Mouse (Mus musculus) MEL (cell line): ENCODE results near the gene Alg12. TPM values are rescaled to one million over a fixed set of nuclear protein-coding genes. Genes with fewer than 3 reads are reported as not detected.

ENCODE experiments used
- DNase-seq: peaks from one replicate; pipeline ENCODE4 v3.0.0; 2011; ENCODE audit warnings: low read depth, low spot score
- H3K27ac ChIP-seq: 2 replicates; pipeline ENCODE4 v1.5.1; 2012; ENCODE audit warnings: low read depth, mild to moderate bottlenecking, control low read depth, low read length, moderate library complexity; ENCODE audit not compliant: control insufficient read depth
- H3K27me3 ChIP-seq, 2 experiments: fragments of 150-350 bp in 1 of 2; sonication (generic) in 1 of 2; 2 replicates each; pipeline ENCODE4 v1.6.1; 2012; ENCODE audit warnings: low read length in 2 of 2, mild to moderate bottlenecking in 2 of 2, improper control_type of control experiment in 1 of 2, moderate library complexity in 1 of 2; ENCODE audit not compliant: insufficient read depth in 2 of 2, control insufficient read depth in 1 of 2
- H3K36me3 ChIP-seq, 2 experiments: 2 replicates each; pipeline ENCODE4 v1.6.1; 2012 to 2014; ENCODE audit warnings: low read length in 2 of 2, improper control_type of control experiment in 1 of 2, inconsistent platforms in 1 of 2, mild to moderate bottlenecking in 1 of 2; ENCODE audit not compliant: insufficient read depth in 2 of 2, control insufficient read depth in 1 of 2
- H3K4me1 ChIP-seq, 2 experiments: fragments of 150-350 bp in 1 of 2; sonication (generic) in 1 of 2; 2 replicates each; pipeline ENCODE4 v1.6.1; 2012; ENCODE audit warnings: low read length in 2 of 2, improper control_type of control experiment in 1 of 2, mild to moderate bottlenecking in 1 of 2; ENCODE audit not compliant: insufficient read depth in 2 of 2, control insufficient read depth in 1 of 2
- H3K4me3 ChIP-seq, 2 experiments: fragments of 150-350 bp in 1 of 2; sonication (generic) in 1 of 2; 2 replicates each; pipeline ENCODE4 v1.5.1; 2012; ENCODE audit warnings: low read depth in 2 of 2, low read length in 2 of 2, mild to moderate bottlenecking in 2 of 2, moderate library complexity in 2 of 2, control low read depth in 1 of 2, improper control_type of control experiment in 1 of 2; ENCODE audit not compliant: control insufficient read depth in 1 of 2, insufficient read depth in 1 of 2
- H3K79me2 ChIP-seq: 2 replicates; pipeline ENCODE4 v1.6.1; 2012; ENCODE audit warnings: mild to moderate bottlenecking, low read length, moderate library complexity; ENCODE audit not compliant: control insufficient read depth, poor library complexity, insufficient read depth
- H3K9ac ChIP-seq: 2 replicates; pipeline ENCODE4 v1.6.1; 2012; ENCODE audit warnings: low read depth, mild to moderate bottlenecking, control low read depth, low read length, moderate library complexity; ENCODE audit not compliant: control insufficient read depth, poor library complexity, severe bottlenecking
- H3K9me3 ChIP-seq: fragments of 150-350 bp; sonication (generic); replicated peaks from 2 replicates; pipeline ENCODE4 v1.6.1; 2012; ENCODE audit warnings: mild to moderate bottlenecking, low read length, improper control_type of control experiment, moderate library complexity; ENCODE audit not compliant: insufficient read depth
- BHLHE40 ChIP-seq: IDR thresholded peaks from 2 replicates; pipeline ENCODE4 v1.6.1; 2012; ENCODE audit warnings: low read depth, mild to moderate bottlenecking, inconsistent platforms, low read length, improper control_type of control experiment, borderline replicate concordance
- CHD1 ChIP-seq: IDR thresholded peaks from 2 replicates; pipeline ENCODE4 v1.6.1; 2012; ENCODE audit warnings: low read depth, mild to moderate bottlenecking, inconsistent platforms, low read length, improper control_type of control experiment
- E2F4 ChIP-seq: IDR thresholded peaks from 2 replicates; pipeline ENCODE4 v1.6.1; 2011; ENCODE audit warnings: low read depth, low read length, improper control_type of control experiment, borderline replicate concordance
- ELF1 ChIP-seq: IDR thresholded peaks from 2 replicates; pipeline ENCODE4 v1.6.1; 2014; ENCODE audit warnings: low read depth, mild to moderate bottlenecking, inconsistent platforms, low read length, improper control_type of control experiment, moderate library complexity
- ETS1 ChIP-seq: IDR thresholded peaks from 2 replicates; pipeline ENCODE4 v1.6.1; 2012; ENCODE audit warnings: low read depth, mild to moderate bottlenecking, inconsistent platforms, low read length, improper control_type of control experiment, moderate library complexity
- GABPA ChIP-seq: IDR thresholded peaks from 2 replicates; pipeline ENCODE4 v1.6.1; 2012; ENCODE audit warnings: low read depth, mild to moderate bottlenecking, inconsistent platforms, low read length, improper control_type of control experiment, moderate library complexity
- KAT2A ChIP-seq: conservative IDR thresholded peaks from 2 replicates; pipeline ENCODE4 v1.6.1; 2012; ENCODE audit warnings: low read depth, low read length, improper control_type of control experiment, inconsistent platforms
- MAFK ChIP-seq: IDR thresholded peaks from 2 replicates; pipeline ENCODE4 v1.6.1; 2011; ENCODE audit warnings: low read depth, mild to moderate bottlenecking, low read length, improper control_type of control experiment, borderline replicate concordance
- MAX ChIP-seq: IDR thresholded peaks from 2 replicates; pipeline ENCODE4 v1.6.1; 2011; ENCODE audit warnings: low read length, improper control_type of control experiment
- MAZ ChIP-seq: IDR thresholded peaks from 2 replicates; pipeline ENCODE4 v1.6.1; 2012; ENCODE audit warnings: low read depth, mild to moderate bottlenecking, inconsistent platforms, low read length, improper control_type of control experiment
- MYB ChIP-seq: IDR thresholded peaks from 2 replicates; pipeline ENCODE4 v1.6.1; 2011; ENCODE audit warnings: mild to moderate bottlenecking, low read depth, low read length, improper control_type of control experiment
- MYC ChIP-seq: IDR thresholded peaks from 2 replicates; pipeline ENCODE4 v1.6.1; 2011; ENCODE audit warnings: low read depth, mild to moderate bottlenecking, low read length, improper control_type of control experiment, moderate library complexity
- NELFE ChIP-seq: IDR thresholded peaks from 2 replicates; pipeline ENCODE4 v1.6.1; 2011; ENCODE audit warnings: low read depth, low read length, improper control_type of control experiment
- POLR2A ChIP-seq, 2 experiments: IDR thresholded peaks; 2 replicates each; pipeline ENCODE4 v1.6.1; 2011 to 2012; ENCODE audit warnings: low read length in 2 of 2, mild to moderate bottlenecking in 2 of 2, control low read depth in 1 of 2, improper control_type of control experiment in 1 of 2, low read depth in 1 of 2, moderate library complexity in 1 of 2; ENCODE audit not compliant: control insufficient read depth in 1 of 2, insufficient read depth in 1 of 2, poor library complexity in 1 of 2
- POLR2AphosphoS2 ChIP-seq: IDR thresholded peaks from 2 replicates; pipeline ENCODE4 v1.6.1; 2011; ENCODE audit warnings: low read length, improper control_type of control experiment
- RAD21 ChIP-seq: IDR thresholded peaks from 2 replicates; pipeline ENCODE4 v1.6.1; 2011; ENCODE audit warnings: mild to moderate bottlenecking, low read depth, low read length, improper control_type of control experiment
- RCOR1 ChIP-seq: IDR thresholded peaks from 2 replicates; pipeline ENCODE4 v1.6.1; 2012; ENCODE audit warnings: low read depth, mild to moderate bottlenecking, inconsistent platforms, low read length, improper control_type of control experiment
- SMC3 ChIP-seq: IDR thresholded peaks from 2 replicates; pipeline ENCODE4 v1.6.1; 2011; ENCODE audit warnings: low read depth, low read length, improper control_type of control experiment
- TBP ChIP-seq: IDR thresholded peaks from 2 replicates; pipeline ENCODE4 v1.8.0; 2011; ENCODE audit warnings: low read depth, low read length, improper control_type of control experiment
- TCF12 ChIP-seq: IDR thresholded peaks from 2 replicates; pipeline ENCODE4 v1.6.1; 2014; ENCODE audit warnings: low read depth, mild to moderate bottlenecking, inconsistent platforms, low read length, improper control_type of control experiment, moderate library complexity
- polyA plus RNA-seq, 2 experiments: library from polyadenylated mRNA; stranded (reverse) in 1 of 2; unstranded in 1 of 2; fragments of >175 nt in 1 of 2; fragments of >200 nt in 1 of 2; gene quantifications; 2 replicates each; pipeline versions ENCODE4 v1.2.1 to v1.2.4; 2012; ENCODE audit warnings: low replicate concordance in 2 of 2, low read depth in 1 of 2; ENCODE audit not compliant: insufficient read length in 2 of 2, insufficient read depth in 1 of 2, missing spikeins in 1 of 2
- total RNA-seq: library from RNA; depleted of rRNA; stranded (reverse); fragments of 300-350 nt; gene quantifications from 2 replicates; pipeline ENCODE4 v1.2.3, GENCODE M21; 2012

The Alg12 gene
- total and polyA plus RNA-seq, 3 experiments: 13.7 to 18.6 TPM; not detected in 1

DNA sequence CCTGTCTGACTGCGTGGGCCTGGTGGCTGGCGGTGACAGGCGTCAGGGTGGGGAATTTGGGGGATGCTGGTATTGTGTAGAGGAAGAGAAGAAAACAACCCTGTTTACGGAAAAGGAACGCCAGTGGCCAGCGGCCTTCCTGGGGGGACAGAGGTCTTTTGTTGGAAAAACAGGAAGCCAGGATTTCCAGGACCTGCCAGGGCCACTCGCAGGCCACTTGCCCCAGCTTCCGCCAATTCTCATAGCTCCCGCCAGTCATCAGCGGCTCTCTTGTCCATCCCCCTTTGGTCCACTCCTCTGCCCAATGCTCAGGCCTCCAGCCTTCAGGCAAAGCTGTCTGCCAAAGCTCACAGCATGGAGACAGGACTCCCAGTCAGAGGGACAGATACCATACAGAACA, 21.0 kb upstream of the Alg12 start:
- Histone ChIP-seq H3K36me3 (no peaks in the 10 kb centered on the region), H3K4me1 (peaks cover 0 to 2% of the 10 kb centered on the region in 2 experiments; a peak in 1 of 4 replicates), H3K79me2 (no peaks in the 10 kb centered on the region; the same call in 1 of the 2 replicates), H3K9me3 (no peaks in the 10 kb centered on the region), H3K27me3 (peaks cover 0 to 2% of the 10 kb centered on the region in 2 experiments; a peak in 1 of 4 replicates), H3K9ac (no peak overlapping the region), H3K4me3 (no peak overlapping the region), H3K27ac (no peak overlapping the region)
- no peak for DNase-seq
- no peak for TF ChIP-seq RCOR1
- no peak for TF ChIP-seq POLR2A (IDR thresholded peaks at IDR 0.05; ENCODE audit: control insufficient read depth in 1 of 2, insufficient read depth in 1 of 2, low read depth in 1 of 2, low read length in 2 of 2, poor library complexity in 1 of 2)
- no peak for TF ChIP-seq SMC3
- TF ChIP-seq POLR2AphosphoS2: no peak
- TF ChIP-seq MAZ: no peak
- no peak for TF ChIP-seq MAFK
- TF ChIP-seq GABPA: no peak
- no peak for TF ChIP-seq BHLHE40
- TF ChIP-seq TCF12: no peak
- TF ChIP-seq TBP: no peak
- no peak for TF ChIP-seq ELF1
- no peak for TF ChIP-seq NELFE

DNA sequence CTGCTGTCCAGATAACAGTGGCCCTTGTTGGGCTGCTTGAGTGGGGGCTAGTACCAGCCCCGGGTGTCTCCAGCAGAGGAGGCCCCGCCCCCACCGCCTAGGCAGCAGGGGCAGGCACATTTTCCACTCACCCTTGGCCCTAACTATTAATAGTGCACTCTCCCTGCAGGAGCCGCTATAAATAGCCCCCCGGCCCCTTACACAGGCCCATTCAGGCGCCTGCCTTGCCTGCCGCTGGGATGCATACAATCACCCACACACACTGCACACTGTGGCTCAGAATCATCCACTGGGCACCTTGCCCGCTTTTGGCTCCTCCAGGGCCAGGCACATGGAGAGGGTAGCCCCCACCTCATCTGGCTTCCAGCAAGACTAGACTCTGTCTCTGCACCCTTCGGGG, 20.2 kb upstream of the Alg12 start:
- Histone ChIP-seq H3K79me2 (no peaks in the 10 kb centered on the region; the same call in 1 of the 2 replicates), H3K27me3 (no peaks in the 10 kb centered on the region), H3K36me3 (no peaks in the 10 kb centered on the region), H3K9me3 (no peaks in the 10 kb centered on the region)
- TF ChIP-seq MAFK: no peak
- no peak for TF ChIP-seq MAX
- TF ChIP-seq MAZ: no peak
- TF ChIP-seq MYB: no peak
- no peak for TF ChIP-seq ETS1
- TF ChIP-seq E2F4: no peak
- TF ChIP-seq CHD1: no peak
- no peak for TF ChIP-seq KAT2A
- no peak for TF ChIP-seq NELFE
- TF ChIP-seq TCF12: no peak
- TF ChIP-seq RAD21: no peak
- TF ChIP-seq MYC: no peak
- TF ChIP-seq, all 39 proteins: peak for 0
- DNase-seq: no peak
- Histone ChIP-seq H3K4me1 (peaks cover 0 to 2% of the 10 kb centered on the region in 2 experiments; a peak in 1 of 4 replicates), H3K27ac (no peak overlapping the region), H3K9ac (no peak overlapping the region), H3K4me3 (no peak overlapping the region)
